Mouse (Mus musculus) brown adipose tissue, adult 24 weeks (tissue): ENCODE data around the gene Tmem198b. TPM values are rescaled to one million over a fixed set of nuclear protein-coding genes. Genes with fewer than 3 reads are reported as not detected.
"Not testable (repeated sequence)": the region's sequence is repeated elsewhere in the genome, so short reads cannot be mapped to it uniquely, and the experiment has no call there.

Experiments
- H3K27ac ChIP-seq: fragments of 200-500 bp; replicated peaks from 2 replicates; pipeline ENCODE4 v1.5.1; 2012; ENCODE audit warnings: low read depth, mild to moderate bottlenecking, low read length
- H3K4me1 ChIP-seq: fragments of 200-500 bp; 2 replicates; pipeline ENCODE4 v1.6.1; 2012; ENCODE audit warnings: low read length, mixed read lengths; ENCODE audit not compliant: control insufficient read depth, insufficient read depth, insufficient read length
- H3K4me3 ChIP-seq: fragments of 200-500 bp; 2 replicates; pipeline ENCODE4 v1.5.1; 2012; ENCODE audit warnings: low read depth, mild to moderate bottlenecking, low read length, moderate library complexity; ENCODE audit not compliant: insufficient read depth
- polyA plus RNA-seq: library from polyadenylated mRNA; stranded (reverse); fragments of >200 nt; gene quantifications from 2 replicates; pipeline ENCODE4 v1.2.4, GENCODE M21; 2012; ENCODE audit not compliant: missing spikeins, insufficient read depth, insufficient read length

The Tmem198b gene
- 3.5 and 5.2 TPM in 2 replicates for polyA plus RNA-seq

DNA sequence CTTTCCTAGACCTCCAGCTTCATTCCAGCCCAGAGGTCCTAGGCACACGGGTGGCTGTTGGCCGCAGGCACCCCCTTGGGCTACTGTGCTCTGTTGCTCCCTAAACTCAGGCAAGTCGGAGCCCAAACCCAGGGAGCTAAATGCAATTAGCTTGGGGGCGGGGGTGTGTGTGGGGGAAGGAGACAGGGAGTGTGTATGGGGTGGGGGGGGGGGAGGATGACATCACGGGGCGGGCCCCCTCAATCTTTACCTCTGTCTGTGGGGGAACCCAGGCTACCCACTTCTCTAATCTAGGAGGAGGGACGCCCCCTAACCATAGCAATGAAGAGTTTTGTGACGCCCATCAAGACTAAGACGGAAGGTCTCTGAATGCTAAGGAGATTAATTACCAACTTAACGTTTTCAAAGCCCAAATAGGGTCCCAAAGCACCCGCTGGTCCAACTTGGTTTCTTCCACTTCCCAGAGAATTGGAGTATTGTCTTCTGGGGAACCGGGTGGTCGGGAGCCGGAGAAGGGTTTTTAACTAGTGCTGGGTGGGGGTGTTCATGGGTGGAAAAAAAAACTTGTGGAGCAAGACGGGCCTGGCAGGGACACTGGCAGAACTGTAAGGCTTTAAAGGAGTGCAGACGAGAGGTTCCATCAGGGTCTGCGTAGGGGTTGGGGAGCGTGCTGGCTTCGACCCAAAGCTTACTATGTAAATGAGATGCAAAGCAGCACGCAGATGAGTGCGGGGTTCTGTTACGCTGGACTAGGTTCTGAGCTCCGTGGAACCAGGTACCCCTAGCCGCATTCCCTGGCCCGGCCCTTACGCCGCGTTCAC is at the start of gene Tmem198b:
Gene Tmem198b, minus strand, starts transcription at position 100 of the 821 bp plus-strand sequence.
- Histone ChIP-seq H3K4me3 (peak within 1 kb of the TSS; percentile 92), H3K27ac (peak within 1 kb of the TSS; percentile 96), H3K4me1 (peaks cover 18% of the 10 kb centered on the region)

DNA sequence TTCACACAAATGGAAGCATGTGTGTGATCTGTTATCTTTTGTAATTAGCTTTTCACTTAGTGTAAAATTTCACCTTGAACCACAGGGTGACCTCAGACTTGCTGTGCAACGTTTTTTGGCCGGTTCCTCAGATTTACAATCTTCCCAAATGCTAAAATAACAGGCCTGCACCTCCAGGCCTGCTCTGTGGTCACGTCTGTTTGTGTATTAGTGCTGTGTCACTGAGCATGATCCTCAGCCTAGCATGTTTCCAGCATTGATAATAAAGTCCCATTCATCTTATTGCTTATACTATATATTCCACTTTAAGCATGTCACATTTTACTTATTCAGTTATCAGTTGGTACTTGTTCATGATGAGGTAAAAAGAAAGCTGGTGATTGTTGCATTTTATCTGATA is 46.2 kb upstream of the Tmem198b start:
- Histone ChIP-seq H3K27ac (no peak overlapping the region), H3K4me1 (no peaks in the 10 kb centered on the region)

DNA sequence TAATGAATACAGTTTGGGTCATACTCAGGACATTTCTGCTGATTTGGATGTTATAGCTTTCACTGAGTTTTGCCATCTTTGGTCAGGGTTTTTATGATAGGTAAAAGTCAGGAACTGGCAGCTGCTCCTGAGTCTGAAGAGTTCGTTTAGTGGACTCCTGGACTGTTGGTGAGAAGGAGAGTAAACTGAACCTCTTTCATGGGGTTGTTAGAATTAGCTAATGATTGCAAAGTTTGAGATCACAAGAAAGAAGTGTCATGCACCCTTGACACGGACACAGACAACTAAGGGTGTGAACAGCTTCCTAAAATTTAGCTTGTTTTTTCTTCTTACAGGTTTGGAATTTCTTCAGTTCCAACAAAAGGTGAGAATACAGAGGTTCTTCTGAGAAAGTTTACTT is 44.3 kb upstream of the Tmem198b start:
- no peak overlapping the region for H3K4me3 ChIP-seq
- H3K27ac ChIP-seq = no peak overlapping the region
- no peaks in the 10 kb centered on the region for H3K4me1 ChIP-seq

More for the DNA sequence above, 46.2 kb upstream of the Tmem198b start:
- H3K4me3 ChIP-seq = no peak overlapping the region

DNA sequence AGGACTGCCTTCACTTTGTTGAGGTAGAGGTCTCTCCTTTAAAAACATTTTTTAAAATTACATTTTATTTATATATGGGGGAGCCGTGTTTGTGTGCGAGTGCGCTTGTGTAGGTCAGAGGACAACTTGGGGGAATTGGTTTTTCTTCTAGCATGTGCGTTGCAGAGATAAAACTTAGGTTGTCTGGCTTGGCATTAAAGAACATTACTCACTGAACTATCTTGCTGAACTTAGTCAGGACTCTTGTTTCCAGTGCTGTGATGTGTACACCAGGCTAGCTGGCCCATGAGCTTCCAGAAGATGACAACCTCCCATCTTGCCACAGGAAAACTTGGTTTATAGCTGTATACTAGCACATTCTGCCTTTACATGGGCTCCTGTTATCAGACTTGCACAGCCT is 42.5 kb upstream of the Tmem198b start:
- no peaks in the 10 kb centered on the region for H3K4me1 ChIP-seq
- no peak overlapping the region for H3K27ac ChIP-seq
- H3K4me3 ChIP-seq = no peak overlapping the region

DNA sequence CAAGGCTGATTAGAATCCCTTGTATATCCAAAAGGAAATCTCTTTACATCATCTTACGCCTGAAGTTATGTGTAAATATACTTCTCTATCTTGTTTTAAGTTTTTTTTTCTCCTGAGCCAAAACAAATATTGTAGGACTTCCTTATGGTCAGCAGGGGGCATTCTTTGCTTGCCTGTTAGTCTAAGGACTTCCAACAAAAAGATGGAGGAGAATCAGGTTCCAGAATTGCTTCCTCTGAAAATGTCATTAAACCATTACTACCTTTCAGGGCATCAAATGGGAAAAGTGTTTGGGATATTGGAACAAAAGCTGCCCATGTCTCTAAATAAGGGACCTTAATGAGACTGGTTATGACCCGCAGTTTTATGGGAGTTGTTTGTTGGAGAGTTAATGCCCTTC is 41.3 kb upstream of the Tmem198b start:
- Histone ChIP-seq H3K4me3 (no peak overlapping the region), H3K27ac (no peak overlapping the region), H3K4me1 (no peaks in the 10 kb centered on the region)

DNA sequence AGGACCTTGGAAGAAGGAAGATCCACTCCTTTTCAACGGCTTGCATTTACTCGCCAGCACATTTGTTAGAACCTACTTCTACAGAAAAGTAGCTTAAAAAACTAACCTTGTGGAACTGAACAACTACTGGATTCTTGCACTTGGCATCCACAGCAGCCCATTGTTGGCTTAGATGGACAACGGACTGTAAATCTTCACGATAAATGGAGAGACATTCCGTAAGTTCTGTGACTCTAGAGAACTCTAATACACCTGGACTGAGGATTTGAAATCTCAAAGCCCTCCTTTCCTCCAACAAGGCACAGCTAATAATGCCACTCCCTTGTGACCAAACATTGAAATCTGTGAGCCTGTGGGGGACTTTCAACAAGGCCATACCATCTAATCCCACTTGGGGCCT is 39.1 kb upstream of the Tmem198b start:
- Histone ChIP-seq H3K4me3 (no peak overlapping the region), H3K27ac (no peak overlapping the region), H3K4me1 (no peaks in the 10 kb centered on the region)

DNA sequence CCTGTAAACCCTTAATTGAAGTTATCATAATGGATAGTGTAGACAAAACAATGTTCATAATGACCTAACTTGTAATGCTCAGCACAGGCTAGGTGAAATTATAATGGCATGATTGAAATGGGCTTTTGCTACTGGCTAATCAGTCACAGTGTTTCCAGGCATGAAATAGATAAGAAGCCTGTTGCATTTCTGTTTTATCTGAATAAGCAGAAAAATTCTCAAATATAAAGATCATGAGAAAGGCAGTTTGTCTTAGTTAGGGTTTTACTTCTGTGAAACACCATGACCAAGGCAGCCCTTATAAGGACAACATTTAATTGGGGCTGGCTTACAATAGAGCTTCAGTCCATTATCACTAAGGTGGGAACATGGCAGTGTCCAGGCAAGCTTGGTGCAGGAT is 36.4 kb upstream of the Tmem198b start:
- H3K4me1 ChIP-seq = no peaks in the 10 kb centered on the region
- H3K4me3 ChIP-seq = no peak overlapping the region
- H3K27ac ChIP-seq = no peak overlapping the region

DNA sequence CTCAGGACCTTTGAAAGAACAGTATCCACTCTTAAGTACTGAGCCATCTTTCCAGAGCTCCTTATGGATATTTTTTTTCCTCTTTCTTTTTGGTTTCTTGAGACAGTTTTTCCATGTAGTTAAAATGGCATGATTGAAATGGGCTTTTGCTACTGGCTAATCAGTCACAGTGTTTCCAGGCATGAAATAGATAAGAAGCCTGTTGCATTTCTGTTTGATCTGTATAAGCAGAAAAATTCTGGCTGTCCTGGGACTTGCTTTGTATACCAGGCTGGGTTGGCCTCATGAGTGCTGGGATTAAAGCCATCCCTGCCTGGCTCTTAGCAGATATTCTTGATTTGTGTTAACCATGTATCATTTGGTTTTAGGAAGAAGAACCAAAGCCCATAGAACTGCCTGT is 35.3 kb upstream of the Tmem198b start:
- H3K4me3 ChIP-seq = no peak overlapping the region
- no peaks in the 10 kb centered on the region for H3K4me1 ChIP-seq
- no peak overlapping the region for H3K27ac ChIP-seq

DNA sequence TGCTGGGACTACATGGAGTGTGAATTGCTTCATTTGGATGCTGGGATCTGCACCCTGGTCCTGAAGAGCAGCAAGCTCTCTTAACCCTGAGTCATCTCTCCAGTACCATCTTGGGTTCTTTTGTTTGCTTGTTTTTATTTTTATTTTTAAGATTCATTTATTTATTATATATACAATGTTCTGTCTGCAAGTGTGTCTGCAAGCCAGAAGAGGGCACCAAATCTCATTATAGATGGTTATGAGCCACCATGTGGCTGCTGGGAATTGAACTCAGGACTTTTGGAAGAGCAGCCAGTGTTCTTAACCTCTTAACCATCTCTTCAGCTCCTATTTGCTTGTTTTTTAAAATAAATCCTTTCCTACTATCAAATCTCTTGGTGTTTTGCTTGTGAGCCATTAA is 33.2 kb upstream of the Tmem198b start:
- no peaks in the 10 kb centered on the region for H3K4me1 ChIP-seq
- H3K27ac ChIP-seq = no peak overlapping the region
- H3K4me3 ChIP-seq = no peak overlapping the region

DNA sequence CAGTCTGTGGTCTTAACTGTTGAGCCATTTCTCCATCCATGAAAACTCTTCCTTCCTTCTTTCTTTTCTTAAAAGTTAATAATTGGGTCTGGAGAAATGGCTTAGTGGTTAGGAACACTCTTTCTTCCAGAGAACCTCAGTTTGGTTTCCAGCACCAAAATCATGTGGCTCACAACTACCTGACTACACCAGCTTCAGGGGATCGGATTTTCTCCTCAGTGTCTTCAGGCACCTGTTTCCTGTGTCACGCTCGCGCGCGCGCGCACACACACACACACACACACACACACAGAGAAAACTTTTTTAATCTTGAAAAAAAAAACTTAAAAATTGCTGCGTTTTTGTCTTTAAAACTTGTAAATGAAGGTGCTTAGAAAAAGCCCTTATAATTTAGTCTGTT is 19.7 kb upstream of the Tmem198b start:
- H3K27ac ChIP-seq = no peak overlapping the region
- H3K4me1 ChIP-seq = peaks cover 3% of the 10 kb centered on the region; the same call in 1 of the 2 replicates
- H3K4me3 ChIP-seq = no peak overlapping the region; the same call in 1 of the 2 replicates

DNA sequence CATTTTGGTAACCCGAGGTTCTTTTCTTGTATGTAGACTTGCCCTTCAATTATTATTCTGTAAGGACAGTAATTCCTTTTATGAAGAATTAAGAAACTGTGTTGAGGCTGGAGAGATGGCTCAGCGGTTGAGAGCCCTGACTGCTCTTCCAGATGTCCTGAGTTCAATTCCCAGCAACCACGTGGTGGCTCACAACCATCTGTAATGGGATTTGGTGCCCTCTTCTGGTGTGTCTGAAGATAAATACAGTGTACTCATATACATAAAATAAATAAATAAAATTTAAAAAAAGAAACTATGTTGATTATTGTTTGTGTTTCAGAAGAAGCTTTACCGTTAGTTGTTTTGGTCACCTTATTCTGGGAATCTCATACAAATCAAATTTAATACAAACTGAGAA is 18.9 kb upstream of the Tmem198b start:
- not testable (repeated sequence) for H3K4me3 ChIP-seq, H3K27ac ChIP-seq, H3K4me1 ChIP-seq

DNA sequence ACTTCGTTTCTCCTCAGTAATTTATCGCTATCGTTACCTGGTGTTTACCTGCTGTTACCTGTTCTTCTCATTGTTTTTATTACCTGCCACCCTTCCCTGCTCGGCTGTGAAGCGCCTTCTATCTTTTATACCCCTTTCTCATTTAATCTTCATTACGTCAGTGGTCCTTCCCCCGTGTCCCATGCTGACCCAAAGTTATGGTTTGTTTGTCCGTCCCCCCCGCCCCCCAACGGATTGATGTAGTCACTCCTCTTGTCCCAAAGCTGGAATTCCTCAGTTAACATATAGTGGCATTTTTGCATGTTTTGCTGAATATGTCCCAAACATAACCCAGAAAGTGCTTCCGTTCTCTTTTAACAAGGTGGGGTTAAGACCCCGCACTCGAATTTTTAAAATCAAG is 18.0 kb upstream of the Tmem198b start:
- Histone ChIP-seq H3K4me3 (peak overlapping the region; percentile 81), H3K27ac (peak overlapping the region; percentile 49), H3K4me1 (peaks cover 3% of the 10 kb centered on the region; the same call in 1 of the 2 replicates)

DNA sequence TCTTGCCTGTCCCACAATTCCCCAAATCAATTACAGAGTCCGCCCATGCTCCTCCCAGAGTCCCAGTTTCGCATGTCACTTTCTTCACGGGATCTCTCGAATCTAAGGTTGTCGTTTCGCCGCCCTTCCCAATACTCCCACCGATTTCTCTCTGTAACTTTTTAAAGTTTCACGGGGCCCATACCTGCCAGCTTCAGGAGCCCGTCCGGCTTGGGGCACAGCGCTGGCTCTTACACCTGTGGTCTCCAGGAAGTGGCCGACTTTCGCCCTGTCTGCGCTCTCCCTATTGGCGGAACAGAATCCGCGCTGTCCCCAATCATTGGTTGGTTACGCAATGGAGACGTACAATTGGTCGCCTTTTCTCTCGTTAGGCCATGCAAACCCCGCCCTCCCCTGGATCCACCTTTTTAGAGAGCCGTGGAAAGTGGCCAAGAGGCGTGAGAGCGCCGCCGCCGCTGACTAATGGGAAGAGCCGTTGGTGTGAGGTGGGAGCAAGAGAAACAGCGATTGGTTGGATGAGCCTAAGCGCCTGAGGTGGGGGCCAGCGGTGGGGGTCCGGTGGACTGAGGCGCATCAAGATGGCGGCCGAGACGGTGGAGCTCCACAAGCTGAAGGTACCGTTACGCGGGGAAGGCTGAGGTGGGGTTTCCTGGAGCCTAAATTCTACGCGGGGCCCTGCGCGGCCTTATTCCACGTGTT is 17.3 kb upstream of the Tmem198b start, which contains the start of gene Ormdl2:
Gene Ormdl2, minus strand, starts transcription at position 288 of the 699 bp plus-strand sequence.
- Histone ChIP-seq H3K27ac (peak within 1 kb of the TSS; percentile 54), H3K4me3 (peak within 1 kb of the TSS; percentile 81)

DNA sequence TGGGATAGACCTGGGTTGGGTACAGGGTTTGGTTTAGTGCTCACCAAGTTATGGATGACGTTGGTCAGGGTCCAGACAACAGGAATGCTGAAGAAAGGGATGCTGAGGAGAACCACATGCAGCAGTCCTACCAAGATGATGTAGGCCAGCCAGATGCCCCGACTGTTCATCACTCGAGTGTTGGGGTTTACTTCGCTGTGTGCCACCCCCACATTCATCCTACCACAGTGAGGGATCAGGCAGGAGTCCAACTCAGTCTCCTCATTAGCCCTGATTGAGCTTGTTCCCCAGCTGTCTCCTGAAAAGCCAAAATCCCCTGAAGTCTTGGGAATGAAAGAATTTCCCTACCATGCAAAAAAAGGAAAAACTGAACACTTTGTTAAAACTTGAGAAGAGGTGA is 16.0 kb upstream of the Tmem198b start:
- Histone ChIP-seq H3K4me3 (no peak overlapping the region), H3K27ac (no peak overlapping the region), H3K4me1 (peaks cover 3% of the 10 kb centered on the region; the same call in 1 of the 2 replicates)

More for the DNA sequence above, 17.3 kb upstream of the Tmem198b start, which contains the start of gene Ormdl2:
- peaks cover 3% of the 10 kb centered on the region; the same call in 1 of the 2 replicates for H3K4me1 ChIP-seq

DNA sequence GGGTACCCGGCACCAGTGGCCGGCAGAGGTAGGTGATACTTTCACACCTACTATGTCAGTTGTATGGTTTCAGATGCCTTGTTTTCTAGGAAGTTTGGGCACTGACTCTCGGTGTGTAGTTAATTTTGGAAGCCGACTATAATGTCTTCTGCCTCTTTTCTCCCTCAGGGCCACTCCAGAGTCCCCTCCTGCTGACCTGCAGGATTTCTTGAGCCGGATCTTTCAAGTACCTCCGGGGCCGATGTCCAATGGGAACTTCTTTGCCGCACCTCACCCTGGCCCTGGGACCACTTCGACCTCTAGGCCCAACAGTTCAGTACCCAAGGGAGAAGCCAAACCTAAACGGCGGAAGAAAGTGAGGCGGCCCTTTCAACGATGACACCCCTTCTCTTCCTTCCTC is 12.9 kb upstream of the Tmem198b start, which contains the start of gene Sarnp:
Gene Sarnp, plus strand, starts transcription at position 301 of the 400 bp plus-strand sequence.
- no peak within 1 kb of the TSS for H3K4me3 ChIP-seq
- no peak within 1 kb of the TSS for H3K27ac ChIP-seq

More for the DNA sequence above, 12.9 kb upstream of the Tmem198b start, which contains the start of gene Sarnp:
- no peaks in the 10 kb centered on the region for H3K4me1 ChIP-seq
